Mouse (Mus musculus) megakaryocyte, embryonic 14.5 days (primary cell): ENCODE measurements around the gene Meis1.

Experiments
- FLI1 ChIP-seq: IDR thresholded peaks from 2 replicates; pipeline ENCODE4 v1.6.1; 2012; ENCODE audit warnings: low read length, inconsistent platforms, mixed read lengths
- GATA1 ChIP-seq: IDR thresholded peaks from 3 replicates; pipeline ENCODE4 v1.6.1; 2012; ENCODE audit warnings: mixed read lengths, low read length, inconsistent platforms, borderline replicate concordance

- no peak for TF ChIP-seq GATA1
- TF ChIP-seq FLI1: no peak
Measured at GRCm38 (mm10) chr11:18913251-18913650, 105.5 kb downstream of the Meis1 start.
